Mouse (Mus musculus): ENCODE measurements around the gene Trim12a. TPM values are rescaled to one million over a fixed set of nuclear protein-coding genes. Genes with fewer than 3 reads are reported as not detected.

The Trim12a gene
- polyA plus RNA-seq (2014; fragmentation: Illumina TruSeq; extraction: RNeasy Lipid Tissue Mini Kit (QIAGEN cat#74804); ENCODE audit: low read depth, low replicate concordance), result 19.8 TPM

DNA sequence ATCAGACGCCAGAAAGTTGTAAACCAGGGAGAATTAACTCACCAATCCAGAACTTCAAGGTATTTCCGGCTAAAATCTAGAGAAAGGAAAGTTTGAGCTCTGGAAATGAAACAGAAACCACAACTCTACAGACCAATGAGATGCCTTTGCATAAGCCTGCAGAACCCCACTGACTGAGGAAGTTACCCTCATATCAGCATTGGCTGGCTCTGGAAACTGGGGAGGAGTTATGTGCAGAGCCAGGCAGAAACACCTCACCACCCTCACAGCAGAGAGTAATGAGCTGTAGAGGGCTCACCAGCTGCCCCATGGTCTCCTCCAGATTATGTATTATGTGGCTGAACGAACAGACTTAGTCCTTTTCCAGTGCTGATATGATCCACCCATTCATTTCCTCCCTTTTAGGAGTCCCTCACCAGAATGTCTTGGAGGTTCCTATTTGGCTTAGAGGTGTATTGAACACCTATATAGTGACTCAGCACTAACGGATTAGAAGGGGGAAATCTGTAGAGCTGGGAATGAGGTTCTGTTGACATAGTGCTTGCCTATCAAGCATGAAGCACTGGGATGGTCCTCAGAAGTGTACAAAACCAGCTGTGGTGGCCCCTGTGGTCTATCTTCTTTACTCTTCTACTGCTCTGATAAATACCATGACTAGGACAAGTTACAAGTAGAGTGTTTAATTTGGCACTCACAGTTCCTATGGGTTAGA lies at the start of gene Trim12a:
TSS of gene Trim12a (minus strand) at position 98 of the 712 bp plus-strand sequence.

GRCm38 (mm10) chr7:104352717-104353599 lies 37.7 kb upstream of the Trim12a start, which contains the start of gene Trim12c:
TSS of gene Trim12c (minus strand) at chr7:104353362.

DNA sequence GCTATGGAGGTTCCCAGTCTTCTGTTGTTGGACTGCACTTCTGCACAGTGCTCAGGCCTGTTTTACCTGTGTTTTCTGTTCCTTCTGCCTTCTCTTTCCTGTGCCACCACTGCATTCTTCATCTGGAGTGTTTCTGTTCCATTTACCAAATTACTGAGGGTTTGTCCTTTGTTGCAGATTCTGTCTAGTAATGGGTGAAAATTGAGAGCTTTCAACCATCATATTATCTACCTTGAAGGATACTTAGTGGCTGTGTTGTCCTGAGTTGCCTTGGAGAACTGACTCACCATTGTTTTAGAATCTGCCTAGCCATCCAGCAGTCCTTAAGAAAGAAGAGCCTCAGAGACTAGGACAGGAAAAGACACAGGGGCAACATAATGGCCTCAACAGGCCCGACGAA lies 13.9 kb upstream of the Trim12a start, which contains the start of gene Trim34b:
TSS of gene Trim34b (plus strand) at position 301 of the 400 bp plus-strand sequence.

DNA sequence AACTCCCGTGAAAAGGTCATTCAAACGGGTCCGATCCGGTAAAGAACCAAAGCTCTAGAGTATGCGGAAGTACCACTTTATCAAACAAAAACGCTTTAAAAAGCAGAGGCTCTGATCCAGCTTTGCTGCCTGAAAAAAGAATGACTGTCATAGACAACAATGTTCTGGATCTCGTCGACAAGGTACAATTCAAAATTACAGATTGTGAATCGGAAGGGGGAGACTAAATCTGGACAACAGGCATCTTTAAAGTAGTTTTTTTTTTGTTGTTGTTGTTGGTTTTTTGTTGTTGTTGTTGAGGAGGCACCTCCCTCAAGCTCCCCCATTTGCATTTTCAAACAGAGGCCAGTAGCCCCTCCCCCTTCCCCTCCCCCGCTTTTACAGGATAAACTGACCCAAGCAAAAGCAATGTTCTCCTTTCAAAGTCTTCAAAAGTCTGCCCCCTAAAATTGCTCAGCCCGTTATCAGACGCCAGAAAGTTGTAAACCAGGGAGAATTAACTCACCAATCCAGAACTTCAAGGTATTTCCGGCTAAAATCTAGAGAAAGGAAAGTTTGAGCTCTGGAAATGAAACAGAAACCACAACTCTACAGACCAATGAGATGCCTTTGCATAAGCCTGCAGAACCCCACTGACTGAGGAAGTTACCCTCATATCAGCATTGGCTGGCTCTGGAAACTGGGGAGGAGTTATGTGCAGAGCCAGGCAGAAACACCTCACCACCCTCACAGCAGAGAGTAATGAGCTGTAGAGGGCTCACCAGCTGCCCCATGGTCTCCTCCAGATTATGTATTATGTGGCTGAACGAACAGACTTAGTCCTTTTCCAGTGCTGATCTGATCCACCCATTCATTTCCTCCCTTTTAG lies 27.5 kb downstream of the Trim12a start, which contains the start of gene Trim5:
TSS of gene Trim5 (minus strand) at position 519 of the 868 bp plus-strand sequence.

Other genes with a start within 250 kb of the Trim12a start
- not detected for gene Olfr644, start 243.6 kb downstream of the Trim12a start, polyA plus RNA-seq (2014; fragmentation: Illumina TruSeq; extraction: RNeasy Lipid Tissue Mini Kit (QIAGEN cat#74804); ENCODE audit: low read depth, low replicate concordance)
- not detected for gene Olfr645, start 230.0 kb downstream of the Trim12a start, polyA plus RNA-seq (2014; fragmentation: Illumina TruSeq; extraction: RNeasy Lipid Tissue Mini Kit (QIAGEN cat#74804); ENCODE audit: low read depth, low replicate concordance)
- not detected for gene Olfr646, start 210.6 kb downstream of the Trim12a start, polyA plus RNA-seq (2014; fragmentation: Illumina TruSeq; extraction: RNeasy Lipid Tissue Mini Kit (QIAGEN cat#74804); ENCODE audit: low read depth, low replicate concordance)
- gene Ubqln5, start 185.6 kb downstream of the Trim12a start, polyA plus RNA-seq (2014; fragmentation: Illumina TruSeq; extraction: RNeasy Lipid Tissue Mini Kit (QIAGEN cat#74804); ENCODE audit: low read depth, low replicate concordance), result not detected
- not detected for gene Olfr643, start 178.1 kb downstream of the Trim12a start, polyA plus RNA-seq (2014; fragmentation: Illumina TruSeq; extraction: RNeasy Lipid Tissue Mini Kit (QIAGEN cat#74804); ENCODE audit: low read depth, low replicate concordance)
- not detected for gene Ubqln3, start 172.2 kb downstream of the Trim12a start, polyA plus RNA-seq (2014; fragmentation: Illumina TruSeq; extraction: RNeasy Lipid Tissue Mini Kit (QIAGEN cat#74804); ENCODE audit: low read depth, low replicate concordance)
- not detected for gene Ubqlnl, start 164.9 kb downstream of the Trim12a start, polyA plus RNA-seq (2014; fragmentation: Illumina TruSeq; extraction: RNeasy Lipid Tissue Mini Kit (QIAGEN cat#74804); ENCODE audit: low read depth, low replicate concordance)
- not detected for gene Olfm5, start 150.6 kb downstream of the Trim12a start, polyA plus RNA-seq (2014; fragmentation: Illumina TruSeq; extraction: RNeasy Lipid Tissue Mini Kit (QIAGEN cat#74804); ENCODE audit: low read depth, low replicate concordance)
- not detected for gene Olfr648, start 132.1 kb downstream of the Trim12a start, polyA plus RNA-seq (2014; fragmentation: Illumina TruSeq; extraction: RNeasy Lipid Tissue Mini Kit (QIAGEN cat#74804); ENCODE audit: low read depth, low replicate concordance)
- gene Olfr649, start 119.5 kb downstream of the Trim12a start, polyA plus RNA-seq (2014; fragmentation: Illumina TruSeq; extraction: RNeasy Lipid Tissue Mini Kit (QIAGEN cat#74804); ENCODE audit: low read depth, low replicate concordance), result not detected
- 0.76 TPM for gene Trim6, start 96.7 kb downstream of the Trim12a start, polyA plus RNA-seq (2014; fragmentation: Illumina TruSeq; extraction: RNeasy Lipid Tissue Mini Kit (QIAGEN cat#74804); ENCODE audit: low read depth, low replicate concordance)
- 7.4 TPM for gene Trim34a, start 71.0 kb downstream of the Trim12a start, polyA plus RNA-seq (2014; fragmentation: Illumina TruSeq; extraction: RNeasy Lipid Tissue Mini Kit (QIAGEN cat#74804); ENCODE audit: low read depth, low replicate concordance)
- gene Trim5, start 27.4 kb downstream of the Trim12a start, polyA plus RNA-seq (2014; fragmentation: Illumina TruSeq; extraction: RNeasy Lipid Tissue Mini Kit (QIAGEN cat#74804); ENCODE audit: low read depth, low replicate concordance), result 1.6 TPM
- not detected for gene Trim34b, start 14.0 kb upstream of the Trim12a start, polyA plus RNA-seq (2014; fragmentation: Illumina TruSeq; extraction: RNeasy Lipid Tissue Mini Kit (QIAGEN cat#74804); ENCODE audit: low read depth, low replicate concordance)
- gene Trim12c, start 37.9 kb upstream of the Trim12a start, polyA plus RNA-seq (2014; fragmentation: Illumina TruSeq; extraction: RNeasy Lipid Tissue Mini Kit (QIAGEN cat#74804); ENCODE audit: low read depth, low replicate concordance), result 8.5 TPM
- gene Trim30b, start 54.4 kb upstream of the Trim12a start, polyA plus RNA-seq (2014; fragmentation: Illumina TruSeq; extraction: RNeasy Lipid Tissue Mini Kit (QIAGEN cat#74804); ENCODE audit: low read depth, low replicate concordance), result 0.24 TPM
- not detected for gene Trim30c, start 85.4 kb upstream of the Trim12a start, polyA plus RNA-seq (2014; fragmentation: Illumina TruSeq; extraction: RNeasy Lipid Tissue Mini Kit (QIAGEN cat#74804); ENCODE audit: low read depth, low replicate concordance)
- gene Trim30a, start 149.7 kb upstream of the Trim12a start, polyA plus RNA-seq (2014; fragmentation: Illumina TruSeq; extraction: RNeasy Lipid Tissue Mini Kit (QIAGEN cat#74804); ENCODE audit: low read depth, low replicate concordance), result 6.7 TPM
- gene Trim30d, start 192.4 kb upstream of the Trim12a start, polyA plus RNA-seq (2014; fragmentation: Illumina TruSeq; extraction: RNeasy Lipid Tissue Mini Kit (QIAGEN cat#74804); ENCODE audit: low read depth, low replicate concordance), result 2.1 TPM
- gene Olfr651, start 234.7 kb upstream of the Trim12a start, polyA plus RNA-seq (2014; fragmentation: Illumina TruSeq; extraction: RNeasy Lipid Tissue Mini Kit (QIAGEN cat#74804); ENCODE audit: low read depth, low replicate concordance), result not detected
- gene Olfr652, start 245.4 kb upstream of the Trim12a start, polyA plus RNA-seq (2014; fragmentation: Illumina TruSeq; extraction: RNeasy Lipid Tissue Mini Kit (QIAGEN cat#74804); ENCODE audit: low read depth, low replicate concordance), result not detected

Data from heart, adult 10 weeks (tissue).